Mouse (Mus musculus) forebrain, embryonic 15.5 days (tissue): ENCODE data around the gene Csk. TPM values are rescaled to one million over a fixed set of nuclear protein-coding genes. Genes with fewer than 3 reads are reported as not detected.

Experiments
- ATAC-seq: fragments of 200-750 bp; cut with Nextera tagmentation; replicated peaks from 2 replicates; pipeline ENCODE4 v1.8.0; 2017; ENCODE audit warnings: mild to moderate bottlenecking, moderate TSS enrichment, moderate library complexity
- H3K27ac ChIP-seq: fragments of 300-500 bp; sonication (generic); replicated peaks from 2 replicates; pipeline ENCODE4 v1.5.1; 2015; ENCODE audit warnings: mild to moderate bottlenecking, inconsistent platforms
- H3K27me3 ChIP-seq: fragments of 300-500 bp; sonication (generic); 2 replicates; pipeline ENCODE4 v1.6.1; 2015; ENCODE audit warnings: inconsistent platforms
- H3K36me3 ChIP-seq: fragments of 300-500 bp; sonication (generic); 2 replicates; pipeline ENCODE4 v1.6.1; 2015; ENCODE audit warnings: mild to moderate bottlenecking, inconsistent platforms
- H3K4me1 ChIP-seq: fragments of 300-500 bp; sonication (generic); 2 replicates; pipeline ENCODE4 v1.6.1; 2015; ENCODE audit warnings: inconsistent platforms
- H3K4me2 ChIP-seq: fragments of 300-500 bp; sonication (generic); replicated peaks from 2 replicates; pipeline ENCODE4 v1.6.1; 2015; ENCODE audit warnings: mild to moderate bottlenecking, inconsistent platforms
- H3K4me3 ChIP-seq: fragments of 300-500 bp; sonication (generic); 2 replicates; pipeline ENCODE4 v1.5.1; 2015; ENCODE audit warnings: mild to moderate bottlenecking, inconsistent platforms
- H3K9ac ChIP-seq: fragments of 300-500 bp; sonication (generic); replicated peaks from 2 replicates; pipeline ENCODE4 v1.6.1; 2015; ENCODE audit warnings: mild to moderate bottlenecking, inconsistent platforms
- H3K9me3 ChIP-seq: fragments of 300-500 bp; sonication (generic); 2 replicates; pipeline ENCODE4 v1.6.1; 2016; ENCODE audit warnings: inconsistent platforms
- WGBS: fragments of 180-500 bp; shearing (Covaris S2); methylation state at CpG from one replicate; pipeline ENCODE4 v1.1.7; 2015; ENCODE audit warnings: mixed read lengths; 5-methylcytosine and 5-hydroxymethylcytosine counted together
- polyA plus RNA-seq: library from polyadenylated mRNA; unstranded; fragments of >200 nt; fragmentation: Nextera tagmentation; extraction: Ambion mirVana; gene quantifications from 2 replicates; pipeline ENCODE4 v1.2.1, GENCODE M21; 2015

Csk gene
- polyA plus RNA-seq, 1 experiment from 2014 or later = 41.7 TPM

DNA sequence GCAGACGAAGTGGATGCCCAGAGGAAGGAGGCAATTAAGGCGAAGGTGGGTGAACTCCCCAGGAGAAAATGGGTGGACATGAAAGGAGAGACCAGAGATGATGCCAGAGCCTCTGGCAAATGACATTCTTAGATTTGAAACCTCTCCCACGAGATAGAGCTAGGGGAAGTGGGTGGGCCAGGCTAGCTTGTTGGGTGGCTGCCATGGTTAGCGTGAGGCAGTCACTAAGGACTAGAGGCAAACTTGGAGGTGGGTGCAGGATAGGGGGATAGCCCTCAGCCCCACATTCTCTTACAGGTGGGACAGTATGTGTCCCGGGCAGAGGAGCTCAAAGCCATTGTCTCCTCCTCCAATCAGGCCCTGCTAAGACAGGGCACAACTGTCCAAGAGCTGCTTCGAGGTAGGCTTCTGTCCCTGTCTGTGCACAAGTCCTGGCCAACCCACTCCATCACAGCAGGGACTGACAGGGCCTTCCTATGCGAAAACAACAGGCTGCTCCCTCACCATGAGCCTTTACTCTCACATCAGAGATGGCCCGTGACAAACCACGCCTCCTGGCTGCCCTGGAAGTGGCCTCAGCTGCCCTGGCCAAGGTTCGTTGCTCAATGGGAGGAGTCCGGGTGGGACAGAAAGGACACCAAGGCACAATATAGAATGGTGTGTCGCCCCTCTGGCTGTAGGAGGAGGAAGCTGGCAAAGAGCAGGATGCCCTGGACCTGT lies 59.8 kb downstream of the Csk start:
- no peak overlapping the region for H3K4me2 ChIP-seq
- WGBS = 64% methylated on average over 12 of the region's 12 CpGs
- no peak overlapping the region for H3K4me3 ChIP-seq
- no peak for ATAC-seq
- no peak overlapping the region for H3K9ac ChIP-seq
- H3K4me1 ChIP-seq = peaks cover 14% of the 10 kb centered on the region
- peaks cover 27% of the 10 kb centered on the region for H3K36me3 ChIP-seq
- no peaks in the 10 kb centered on the region for H3K9me3 ChIP-seq
- H3K27me3 ChIP-seq = no peaks in the 10 kb centered on the region
- no peak overlapping the region for H3K27ac ChIP-seq

DNA sequence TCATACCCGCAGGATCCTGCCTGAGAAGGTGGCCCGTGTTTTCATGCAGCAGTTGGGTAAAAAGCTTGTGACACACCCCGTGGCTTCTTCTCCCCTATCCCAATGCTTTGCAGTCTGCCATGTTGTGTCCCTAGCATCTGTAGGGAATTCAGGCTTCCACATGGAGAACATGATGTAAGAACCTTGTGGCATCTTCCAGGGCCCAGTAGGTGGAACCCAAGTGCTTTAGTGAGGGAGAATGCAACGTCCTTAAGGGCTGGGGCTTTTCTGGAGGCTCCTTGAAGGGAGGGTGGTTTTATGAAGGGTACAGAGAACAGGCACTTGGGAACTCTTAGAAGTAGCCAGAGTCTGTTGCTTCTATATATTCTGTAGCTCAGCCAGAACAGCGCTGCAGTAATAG lies 62.7 kb downstream of the Csk start:
- Histone ChIP-seq H3K4me1 (peaks cover 14% of the 10 kb centered on the region), H3K27me3 (no peaks in the 10 kb centered on the region), H3K4me2 (peak overlapping the region; percentile 77), H3K27ac (no peak overlapping the region), H3K4me3 (peak overlapping the region; percentile 76; the same call in 1 of the 2 replicates), H3K36me3 (peaks cover 44% of the 10 kb centered on the region), H3K9ac (no peak overlapping the region), H3K9me3 (no peaks in the 10 kb centered on the region)
- ATAC-seq = no peak
- WGBS = 33% methylated on average over 5 of the region's 5 CpGs

DNA sequence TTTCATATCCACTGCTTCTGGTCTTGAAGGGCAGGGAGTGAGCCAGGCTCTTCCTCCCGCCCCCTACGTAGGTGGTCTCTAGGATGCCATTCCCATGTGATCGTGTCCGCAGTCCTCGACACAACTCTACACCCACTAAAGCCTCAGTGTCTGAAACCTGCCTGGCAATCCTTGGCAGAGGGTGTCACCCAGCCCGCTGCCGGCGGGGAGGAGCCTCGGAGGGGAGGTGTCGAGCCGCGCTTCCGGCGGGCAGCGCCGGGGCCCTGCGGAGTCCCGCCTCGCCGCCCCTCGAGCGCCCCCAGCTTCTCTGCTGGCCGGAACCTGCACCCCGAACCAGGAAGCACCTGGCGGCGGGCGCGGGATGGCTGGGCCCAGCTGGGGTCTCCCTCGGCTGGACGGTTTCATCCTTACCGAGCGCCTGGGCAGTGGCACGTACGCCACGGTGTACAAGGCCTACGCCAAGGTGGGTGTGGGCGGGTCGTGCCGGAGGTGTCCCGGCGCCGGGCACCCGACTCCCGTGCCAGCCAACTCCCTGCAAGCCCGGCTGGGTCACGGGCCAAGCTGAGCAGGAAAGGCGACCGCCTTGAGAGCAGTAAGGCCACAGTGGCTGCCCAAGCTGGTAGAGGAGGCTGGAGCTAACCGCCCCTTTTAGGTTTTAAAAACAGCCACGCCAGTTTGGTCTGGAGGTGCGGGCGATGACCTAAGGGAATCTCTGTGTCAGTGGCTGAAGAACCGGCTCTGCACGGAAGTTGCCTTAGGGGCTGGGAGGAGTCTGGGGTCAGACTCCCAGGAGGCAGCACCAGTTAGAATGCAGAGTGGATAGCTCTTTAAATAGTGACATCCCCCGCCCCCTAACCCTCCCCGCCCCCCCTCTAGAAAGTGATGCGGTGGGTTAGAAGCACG lies 64.0 kb downstream of the Csk start, which contains the start of gene Ulk3:
Ulk3 (plus strand) TSS at position 229 of the 903 bp plus-strand sequence.
- peak within 1 kb of the TSS; percentile 71 for H3K27ac ChIP-seq
- WGBS = 1% methylated on average over 58 of the region's 58 CpGs
- peak within 1 kb of the TSS; percentile 77 for H3K4me2 ChIP-seq
- peak within 1 kb of the TSS; percentile 76 for H3K4me3 ChIP-seq
- peaks cover 14% of the 10 kb centered on the region for H3K4me1 ChIP-seq
- peak; percentile 87 for ATAC-seq
- no peaks in the 10 kb centered on the region for H3K9me3 ChIP-seq
- no peaks in the 10 kb centered on the region for H3K27me3 ChIP-seq
- peak within 1 kb of the TSS; percentile 74 for H3K9ac ChIP-seq
- peaks cover 44% of the 10 kb centered on the region for H3K36me3 ChIP-seq

DNA sequence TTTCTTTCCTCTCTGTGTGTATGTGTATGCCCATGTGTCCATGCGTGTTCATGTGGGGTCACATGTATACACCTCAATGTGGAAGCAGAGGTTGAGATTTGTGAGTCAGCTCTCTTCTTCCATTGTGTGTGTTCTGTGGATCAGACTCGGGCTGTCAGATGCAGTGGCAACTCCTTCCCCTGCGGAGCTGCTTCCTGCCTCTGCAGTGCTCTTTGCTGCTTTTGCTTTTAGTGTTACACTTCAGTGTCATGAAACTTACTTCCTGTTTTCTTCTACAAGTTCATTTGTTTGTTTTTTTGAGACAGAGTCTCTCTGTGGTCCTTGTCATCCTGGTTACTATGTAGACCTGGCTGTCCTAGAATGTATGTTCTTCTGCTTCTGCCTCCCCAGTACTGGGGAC lies 68.4 kb downstream of the Csk start:
- Histone ChIP-seq H3K36me3 (peaks cover 71% of the 10 kb centered on the region), H3K4me1 (peaks cover 8% of the 10 kb centered on the region), H3K4me2 (no peak overlapping the region), H3K27ac (no peak overlapping the region), H3K4me3 (no peak overlapping the region), H3K9me3 (no peaks in the 10 kb centered on the region), H3K27me3 (no peaks in the 10 kb centered on the region), H3K9ac (no peak overlapping the region)
- 93% methylated on average over 3 of the region's 3 CpGs for WGBS
- no peak for ATAC-seq

DNA sequence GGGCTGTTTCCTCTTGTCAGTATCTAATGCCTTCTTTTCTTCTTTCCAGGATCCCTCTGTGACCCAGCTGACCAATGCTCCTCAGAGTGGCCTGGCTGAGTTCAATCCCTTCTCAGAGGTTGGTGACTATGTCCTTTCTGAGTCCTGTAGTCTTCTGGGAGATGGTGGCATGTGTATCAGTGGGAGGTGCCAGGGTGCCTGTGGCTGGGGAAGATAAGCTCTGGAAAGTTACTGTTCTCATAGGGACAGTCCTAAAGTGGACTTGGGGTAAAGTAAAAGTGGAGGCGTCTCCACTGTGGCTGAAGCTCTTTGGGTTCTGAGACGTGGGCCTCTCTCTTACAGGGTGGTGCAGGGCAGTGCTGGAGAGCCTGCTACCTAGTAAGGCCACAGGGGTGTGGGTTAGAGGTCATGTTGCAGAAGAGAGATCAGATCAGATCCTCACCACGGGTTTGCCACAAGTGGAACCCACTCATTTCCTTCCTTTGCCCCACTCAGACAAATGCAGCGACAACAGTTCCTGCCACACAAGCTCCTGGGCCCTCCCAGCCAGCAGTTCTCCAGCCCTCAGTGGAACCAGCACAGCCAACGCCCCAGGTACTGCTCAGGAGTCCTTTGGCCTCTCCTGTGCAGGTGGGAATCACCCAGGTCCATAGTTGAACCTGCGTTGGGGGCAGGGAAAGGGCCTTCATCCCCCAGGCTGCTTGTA lies 76.1 kb downstream of the Csk start:
- Histone ChIP-seq H3K4me1 (no peaks in the 10 kb centered on the region), H3K27ac (no peak overlapping the region), H3K9me3 (no peaks in the 10 kb centered on the region), H3K4me2 (no peak overlapping the region), H3K9ac (no peak overlapping the region), H3K4me3 (no peak overlapping the region), H3K36me3 (peaks cover 49% of the 10 kb centered on the region), H3K27me3 (no peaks in the 10 kb centered on the region)
- 82% methylated on average over 6 of the region's 6 CpGs for WGBS
- no peak for ATAC-seq

Other genes starting within 250 kb of the Csk start
- 21.3 and 29.5 TPM in 2 replicates for gene Ppcdc, start 213.5 kb downstream of the Csk start, polyA plus RNA-seq
- 102 and 106 TPM in 2 replicates for gene Scamp5, start 185.6 kb downstream of the Csk start, polyA plus RNA-seq
- 18.8 and 19.6 TPM in 2 replicates for gene Rpp25, start 149.6 kb downstream of the Csk start, polyA plus RNA-seq
- gene Cox5a, start 132.4 kb downstream of the Csk start, polyA plus RNA-seq = 751 and 752 TPM in 2 replicates
- 24.1 and 26.2 TPM in 2 replicates for gene Fam219b, start 116.1 kb downstream of the Csk start, polyA plus RNA-seq
- 62.9 and 69.3 TPM in 2 replicates for gene Mpi, start 100.9 kb downstream of the Csk start, polyA plus RNA-seq
- 57.7 and 60.5 TPM in 2 replicates for gene Scamp2, start 92.7 kb downstream of the Csk start, polyA plus RNA-seq
- 26.6 and 29.8 TPM in 2 replicates for gene Ulk3, start 64.2 kb downstream of the Csk start, polyA plus RNA-seq
- 0.45 TPM in 1 of 2 replicates, not detected in the other for gene Cplx3, start 47.4 kb downstream of the Csk start, polyA plus RNA-seq
- gene Lman1l, start 32.9 kb downstream of the Csk start, polyA plus RNA-seq = not detected in 2 replicates
- gene Cyp1a2, start 30.1 kb upstream of the Csk start, polyA plus RNA-seq = not detected in 2 replicates
- gene Cyp1a1, start 34.3 kb upstream of the Csk start, polyA plus RNA-seq = 0.06 and 0.20 TPM in 2 replicates
- 36.4 and 37.1 TPM in 2 replicates for gene Edc3, start 54.9 kb upstream of the Csk start, polyA plus RNA-seq
- 88.6 and 93.0 TPM in 2 replicates for gene Clk3, start 112.2 kb upstream of the Csk start, polyA plus RNA-seq
- 8.0 and 9.2 TPM in 2 replicates for gene Arid3b, start 183.2 kb upstream of the Csk start, polyA plus RNA-seq